Mouse (Mus musculus) hindbrain, postnatal 0 days (tissue): ENCODE results near the gene Ybx2. TPM values are rescaled to one million over a fixed set of nuclear protein-coding genes. Genes with fewer than 3 reads are reported as not detected.

Source experiments
- ATAC-seq: fragments of 200-750 bp; cut with Nextera tagmentation; 2 replicates; pipeline ENCODE4 v1.8.0; 2017; ENCODE audit warnings: mild to moderate bottlenecking, moderate TSS enrichment, moderate library complexity
- DNase-seq: peaks from one replicate; pipeline ENCODE4 v3.0.0-alpha.2; 2015; ENCODE audit warnings: low spot score
- H3K27ac ChIP-seq: fragments of 300-500 bp; sonication (generic); 2 replicates; pipeline ENCODE4 v1.5.1; 2014; ENCODE audit warnings: mild to moderate bottlenecking
- H3K27me3 ChIP-seq: fragments of 300-500 bp; sonication (generic); 2 replicates; pipeline ENCODE4 v1.6.1; 2014; ENCODE audit warnings: low read length, mixed read lengths; ENCODE audit not compliant: insufficient read depth
- H3K36me3 ChIP-seq: fragments of 300-500 bp; sonication (generic); 2 replicates; pipeline ENCODE4 v1.6.1; 2014; ENCODE audit warnings: low read length, mixed read lengths; ENCODE audit not compliant: insufficient read depth
- H3K4me1 ChIP-seq: fragments of 300-500 bp; sonication (generic); 2 replicates; pipeline ENCODE4 v1.6.1; 2014; ENCODE audit warnings: antibody characterized with exemption, low read length, mixed read lengths; ENCODE audit not compliant: insufficient read depth
- H3K4me2 ChIP-seq: fragments of 300-500 bp; sonication (generic); 2 replicates; pipeline ENCODE4 v1.6.1; 2014; ENCODE audit warnings: low read depth, mild to moderate bottlenecking, low read length, moderate library complexity, mixed read lengths
- H3K4me3 ChIP-seq: fragments of 300-500 bp; sonication (generic); 2 replicates; pipeline ENCODE4 v1.5.1; 2014; ENCODE audit warnings: low read length
- H3K9ac ChIP-seq: fragments of 300-500 bp; sonication (generic); replicated peaks from 2 replicates; pipeline ENCODE4 v1.6.1; 2014; ENCODE audit warnings: mild to moderate bottlenecking, low read length, moderate library complexity, mixed read lengths
- H3K9me3 ChIP-seq: fragments of 300-500 bp; sonication (generic); 2 replicates; pipeline ENCODE4 v1.6.1; 2016; ENCODE audit warnings: low read length, mixed read lengths
- CTCF ChIP-seq: IDR thresholded peaks from 2 replicates; pipeline ENCODE4 v1.5.1; 2016; ENCODE audit warnings: antibody characterized with exemption, control low read depth, low read depth
- WGBS: fragments of 180-500 bp; shearing (Covaris S2); extraction: QIAGEN DNeasy Blood & Tissue Kit; methylation state at CpG from one replicate; pipeline ENCODE4 v1.1.7; 2014; 5-methylcytosine and 5-hydroxymethylcytosine counted together
- polyA plus RNA-seq: library from polyadenylated mRNA; unstranded; fragments of >200 nt; fragmentation: Nextera tagmentation; extraction: Ambion mirVana; gene quantifications from 2 replicates; pipeline ENCODE4 v1.2.1, GENCODE M21; 2015
- total RNA-seq: library from RNA; depleted of rRNA; stranded (reverse); fragments of >200 nt; gene quantifications from 2 replicates; pipeline ENCODE4 v1.2.3, GENCODE M21; 2014

The Ybx2 gene
- total and polyA plus RNA-seq, 2 experiments from 2014 or later = 3.3 to 23.9 TPM

- ATAC-seq = peak; percentile 92
- H3K4me1 ChIP-seq = peaks cover 17% of the 10 kb centered on the region
- under 1% methylated on average over 38 of the region's 38 CpGs for WGBS
- peak within 1 kb of the TSS; percentile 72 for H3K9ac ChIP-seq
- H3K27me3 ChIP-seq = no peaks in the 10 kb centered on the region
- no peaks in the 10 kb centered on the region for H3K9me3 ChIP-seq
- peak within 1 kb of the TSS; percentile 98 for H3K4me2 ChIP-seq
- no peak for TF ChIP-seq CTCF
- DNase-seq = peak; percentile 95
- peak within 1 kb of the TSS; percentile 91 for H3K27ac ChIP-seq
- H3K36me3 ChIP-seq = peaks cover 18% of the 10 kb centered on the region
- H3K4me3 ChIP-seq = peak within 1 kb of the TSS; percentile 63
Observed at GRCm38 (mm10) chr11:69900471-69901405, 34.9 kb upstream of the Ybx2 start, which contains the start of the genes 2810408A11Rik and Neurl4. Gene 2810408A11Rik, minus strand, starts transcription at chr11:69900987. Gene Neurl4, plus strand, starts transcription at chr11:69901072.

DNA sequence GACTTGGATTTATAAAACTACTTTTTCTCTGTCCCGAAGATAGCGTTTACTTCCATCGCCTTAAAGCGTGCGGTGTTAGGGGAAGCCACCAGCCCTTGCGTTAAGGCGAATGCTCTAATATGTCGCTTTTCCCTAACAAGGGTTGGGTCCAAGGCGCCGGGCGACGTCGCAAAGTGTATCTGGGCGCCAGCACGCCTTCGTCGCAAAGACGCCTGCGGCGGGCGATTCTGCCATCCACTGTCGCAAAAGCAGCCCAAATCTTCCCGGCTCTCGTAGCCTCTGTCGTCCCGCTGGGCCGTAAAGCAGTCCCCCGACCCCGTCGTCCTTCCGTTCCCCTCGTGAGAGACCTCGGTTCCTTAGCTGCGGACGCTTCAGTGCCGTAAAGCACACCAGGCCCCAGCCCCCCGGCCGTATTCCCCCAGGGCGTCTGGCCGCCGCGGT, 34.2 kb upstream of the Ybx2 start:
- H3K27me3 ChIP-seq = no peaks in the 10 kb centered on the region

GRCm38 (mm10) chr11:69901993-69902392, 33.6 kb upstream of the Ybx2 start:
- Histone ChIP-seq H3K9ac (peak overlapping the region; percentile 72), H3K36me3 (peaks cover 30% of the 10 kb centered on the region), H3K27me3 (no peaks in the 10 kb centered on the region), H3K4me1 (peaks cover 17% of the 10 kb centered on the region), H3K9me3 (no peaks in the 10 kb centered on the region), H3K4me2 (peak overlapping the region; percentile 98), H3K27ac (peak overlapping the region; percentile 91), H3K4me3 (peak overlapping the region; percentile 63)
- ATAC-seq (no peak; the same call in 1 of the 2 replicates), DNase-seq (no peak)
- WGBS = under 1% methylated on average over 39 of the region's 39 CpGs
- no peak for TF ChIP-seq CTCF

More for the DNA sequence above, 34.2 kb upstream of the Ybx2 start:
- TF ChIP-seq CTCF = no peak
- Histone ChIP-seq H3K4me3 (peak overlapping the region; percentile 63), H3K4me1 (peaks cover 17% of the 10 kb centered on the region), H3K9ac (peak overlapping the region; percentile 72), H3K4me2 (peak overlapping the region; percentile 98), H3K9me3 (no peaks in the 10 kb centered on the region), H3K27ac (peak overlapping the region; percentile 91), H3K36me3 (peaks cover 25% of the 10 kb centered on the region)
- ATAC-seq (peak; percentile 88), DNase-seq (peak; percentile 99)
- under 1% methylated on average over 42 of the region's 42 CpGs for WGBS

- peak overlapping the region; percentile 63; the same call in 1 of the 2 replicates for H3K4me3 ChIP-seq
- no peaks in the 10 kb centered on the region for H3K27me3 ChIP-seq
- peak overlapping the region; percentile 98 for H3K4me2 ChIP-seq
- WGBS = 86% methylated on average over 13 of the region's 13 CpGs
- H3K27ac ChIP-seq = no peak overlapping the region
- peaks cover 40% of the 10 kb centered on the region for H3K36me3 ChIP-seq
- H3K9ac ChIP-seq = peak overlapping the region; percentile 72; the same call in 1 of the 2 replicates
- H3K9me3 ChIP-seq = no peaks in the 10 kb centered on the region
- DNase-seq (no peak), ATAC-seq (no peak)
- H3K4me1 ChIP-seq = peaks cover 17% of the 10 kb centered on the region
- no peak for TF ChIP-seq CTCF
Observed at GRCm38 (mm10) chr11:69902972-69903371, 32.6 kb upstream of the Ybx2 start.

- ATAC-seq (no peak), DNase-seq (no peak)
- peaks cover 12% of the 10 kb centered on the region for H3K4me1 ChIP-seq
- no peaks in the 10 kb centered on the region for H3K9me3 ChIP-seq
- H3K27me3 ChIP-seq = no peaks in the 10 kb centered on the region
- peaks cover 52% of the 10 kb centered on the region for H3K36me3 ChIP-seq
- TF ChIP-seq CTCF = no peak
- no peak overlapping the region for H3K4me2 ChIP-seq
- H3K4me3 ChIP-seq = no peak overlapping the region
- 97% methylated on average over 9 of the region's 9 CpGs for WGBS
- no peak overlapping the region for H3K9ac ChIP-seq
- no peak overlapping the region for H3K27ac ChIP-seq
Observed at GRCm38 (mm10) chr11:69904311-69904710, 31.3 kb upstream of the Ybx2 start.

- H3K9ac ChIP-seq = no peak overlapping the region
- 92% methylated on average over 11 of the region's 11 CpGs for WGBS
Observed at GRCm38 (mm10) chr11:69908645-69909044, 27.0 kb upstream of the Ybx2 start.

More at GRCm38 (mm10) chr11:69908645-69909044, 27.0 kb upstream of the Ybx2 start:
- H3K4me3 ChIP-seq = no peak overlapping the region
- ATAC-seq (no peak), DNase-seq (no peak)
- H3K36me3 ChIP-seq = peaks cover 83% of the 10 kb centered on the region
- H3K27me3 ChIP-seq = no peaks in the 10 kb centered on the region
- no peak overlapping the region for H3K4me2 ChIP-seq
- no peaks in the 10 kb centered on the region for H3K9me3 ChIP-seq
- no peak for TF ChIP-seq CTCF
- peaks cover 3% of the 10 kb centered on the region; the same call in 1 of the 2 replicates for H3K4me1 ChIP-seq
- no peak overlapping the region for H3K27ac ChIP-seq
